In the genomic region with DNA sequence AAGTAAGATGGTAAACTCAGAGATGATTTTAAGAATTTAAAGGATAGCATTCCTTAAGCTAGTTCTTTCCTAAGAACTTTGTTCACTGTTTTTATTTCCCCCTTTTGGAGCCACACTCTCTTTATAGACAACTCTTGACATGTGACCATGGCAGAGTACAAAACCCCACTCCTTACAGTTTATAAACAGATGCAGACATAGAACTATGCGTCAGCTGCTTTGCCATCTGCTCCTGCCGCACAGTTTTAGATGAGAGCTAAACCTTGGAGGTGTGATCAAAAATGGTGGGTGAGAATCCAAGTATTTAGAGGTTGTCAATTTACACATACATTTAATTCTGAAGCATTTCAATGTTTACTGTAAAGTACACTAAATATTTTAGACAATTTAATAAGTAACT, we compare ENCODE assay signal across 17 mouse cellular contexts.
DNase-seq lines count a peak whose midpoint lies in the region; ATAC-seq and TF ChIP-seq lines count a peak whose summit lies in the region.
"Had no signal": no experiment of that assay in that cellular context is flagged by ENCODE, and none has a peak within 500 bp of the region (broad histone marks: within the 10 kb centered on the region; RNA-seq: fewer than 3 reads in every experiment).

No protein-coding gene starts in this region.

- H3K9ac ChIP-seq in forebrain, embryonic 13.5 days = no peak overlapping the region
- no peak overlapping the region for H3K9ac ChIP-seq in forebrain, embryonic 15.5 days (replicated peaks)
- H3K9ac ChIP-seq: liver, embryonic 12.5 days; lung, embryonic 15.5 days had no signal

- H3K27ac ChIP-seq in forebrain, embryonic 13.5 days = no peak overlapping the region
- no peak overlapping the region for H3K27ac ChIP-seq in forebrain, embryonic 10.5 days
- H3K27ac ChIP-seq in left cerebral cortex, adult 2 months = no peak overlapping the region
- no peak overlapping the region for H3K27ac ChIP-seq in forebrain, embryonic 15.5 days (replicated peaks)
- H3K27ac ChIP-seq: limb, embryonic 10.5 days; liver, embryonic 12.5 days; lung, embryonic 15.5 days had no signal

- no peaks in the 10 kb centered on the region for H3K9me3 ChIP-seq in forebrain, embryonic 13.5 days (replicated peaks)
- H3K9me3 ChIP-seq in forebrain, embryonic 10.5 days = no peaks in the 10 kb centered on the region
- no peaks in the 10 kb centered on the region for H3K9me3 ChIP-seq in forebrain, embryonic 15.5 days
- H3K9me3 ChIP-seq: limb, embryonic 10.5 days; liver, embryonic 12.5 days; lung, embryonic 15.5 days had no signal

- no peak overlapping the region for H3K4me2 ChIP-seq in forebrain, embryonic 13.5 days
- no peak overlapping the region for H3K4me2 ChIP-seq in forebrain, embryonic 15.5 days (replicated peaks)
- H3K4me2 ChIP-seq: liver, embryonic 12.5 days; lung, embryonic 15.5 days had no signal

- 51% methylated on average over 2 of the region's 2 CpGs for WGBS in forebrain, embryonic 13.5 days
- WGBS in forebrain, embryonic 10.5 days = 97% methylated on average over 2 of the region's 2 CpGs
- WGBS in forebrain, embryonic 15.5 days = 42% methylated on average over 2 of the region's 2 CpGs

- no peak for DNase-seq in forebrain, embryonic 10.5 days (ENCODE audit: extremely low spot score, low spot score)
- peak; percentile 14 to 60 for DNase-seq in left cerebral cortex, adult 9 months (ENCODE audit: low spot score in 2 of 2)
- no peak for DNase-seq in left cerebral cortex, adult 2 months (ENCODE audit: extremely low spot score in 1 of 2, low spot score in 2 of 2)
- DNase-seq in right cerebral cortex, postnatal 10 days (ENCODE audit: low spot score in 2 of 2) = peak; percentile 33 to 70
- no peak for DNase-seq in B cell, adult 2 months
- DNase-seq in ovary, adult 18-20 months (ENCODE audit: low spot score) = no peak
- DNase-seq: cerebellum, postnatal 25 days; heart, postnatal 14 days; kidney, adult 2 months; kidney, postnatal 25 days; thymus, adult 2 months had no signal

- no peaks in the 10 kb centered on the region for H3K36me3 ChIP-seq in forebrain, embryonic 13.5 days (ENCODE audit: poor library complexity, severe bottlenecking)
- H3K36me3 ChIP-seq in forebrain, embryonic 10.5 days (replicated peaks) = no peaks in the 10 kb centered on the region
- H3K36me3 ChIP-seq in forebrain, embryonic 15.5 days = no peaks in the 10 kb centered on the region
- H3K36me3 ChIP-seq: limb, embryonic 10.5 days; lung, embryonic 15.5 days had no signal

- no peak for TF ChIP-seq CTCF in left cerebral cortex, adult 2 months (IDR thresholded peaks at IDR 0.05)

- intact Hi-C loops in left cerebral cortex, adult 2 months (cut with DNase I) = loop anchor here (1.0 to 10.0 kb wide), 6 partner anchors 111 to 609 kb away; no protein-coding TSS in a partner anchor

- H3K4me1 ChIP-seq in forebrain, embryonic 13.5 days = no peaks in the 10 kb centered on the region
- H3K4me1 ChIP-seq in forebrain, embryonic 10.5 days = no peaks in the 10 kb centered on the region
- H3K4me1 ChIP-seq in forebrain, embryonic 15.5 days = no peaks in the 10 kb centered on the region
- H3K4me1 ChIP-seq: liver, embryonic 12.5 days; lung, embryonic 15.5 days had no signal

- H3K27me3 ChIP-seq in forebrain, embryonic 13.5 days = no peaks in the 10 kb centered on the region
- no peaks in the 10 kb centered on the region for H3K27me3 ChIP-seq in forebrain, embryonic 10.5 days (ENCODE audit: poor library complexity, severe bottlenecking)
- H3K27me3 ChIP-seq in forebrain, embryonic 15.5 days = no peaks in the 10 kb centered on the region
- H3K27me3 ChIP-seq: liver, embryonic 12.5 days; lung, embryonic 15.5 days had no signal

- ATAC-seq in forebrain, embryonic 13.5 days = peak; percentile 90
- ATAC-seq in forebrain, embryonic 15.5 days (replicated peaks) = peak; percentile 87; the same call in 1 of the 2 replicates
- ATAC-seq: activated CD4-positive, CD25-positive, alpha-beta regulatory T cell, adult 4 months; liver, embryonic 12.5 days had no signal

- H3K4me3 ChIP-seq in forebrain, embryonic 13.5 days = no peak overlapping the region
- no peak overlapping the region for H3K4me3 ChIP-seq in forebrain, embryonic 10.5 days
- H3K4me3 ChIP-seq in left cerebral cortex, adult 2 months = no peak overlapping the region
- H3K4me3 ChIP-seq in forebrain, embryonic 15.5 days = no peak overlapping the region
- H3K4me3 ChIP-seq: limb, embryonic 10.5 days; liver, embryonic 12.5 days; lung, embryonic 15.5 days had no signal

Comparison
In these comparisons a context has a peak if more than half of its experiments do, and no peak if none do; other contexts are left out.
1. DNase-seq: peak in left cerebral cortex, adult 9 months (2 of 2) and right cerebral cortex, postnatal 10 days (2 of 2); none in forebrain, embryonic 10.5 days (single experiment), left cerebral cortex, adult 2 months (0 of 2), B cell, adult 2 months (0 of 2) and ovary, adult 18-20 months (single experiment).